Mouse (Mus musculus) heart, adult 11 months (tissue): ENCODE results near the gene A2ml1.

Experiments used
- DNase-seq: peaks from one replicate; pipeline ENCODE4 v3.0.0; 2022

A2ml1 gene

GRCm38 (mm10) chr6:128549463-128550452, 31.6 kb downstream of the A2ml1 start:
- DNase-seq = peak; percentile 40

GRCm38 (mm10) chr6:128548532-128548931, 32.9 kb downstream of the A2ml1 start:
- DNase-seq = peak; percentile 63

GRCm38 (mm10) chr6:128545402-128545801, 36.0 kb downstream of the A2ml1 start:
- peak; percentile 37 for DNase-seq

- peak; percentile 39 for DNase-seq
Measured at GRCm38 (mm10) chr6:128543226-128543625, 38.2 kb downstream of the A2ml1 start.

GRCm38 (mm10) chr6:128535250-128535649, 46.2 kb downstream of the A2ml1 start:
- no peak for DNase-seq

GRCm38 (mm10) chr6:128533296-128533695, 48.1 kb downstream of the A2ml1 start:
- DNase-seq = no peak

- no peak for DNase-seq
Measured at GRCm38 (mm10) chr6:128532701-128533100, 48.7 kb downstream of the A2ml1 start.

GRCm38 (mm10) chr6:128528491-128528890, 52.9 kb downstream of the A2ml1 start:
- DNase-seq = no peak

GRCm38 (mm10) chr6:128527110-128527509, 54.3 kb downstream of the A2ml1 start:
- DNase-seq = no peak

- DNase-seq = no peak
Measured at GRCm38 (mm10) chr6:128526601-128527000, 54.8 kb downstream of the A2ml1 start, which contains the start of gene Pzp. Gene Pzp, minus strand, starts transcription at chr6:128526720.

- no peak for DNase-seq
Measured at GRCm38 (mm10) chr6:128525801-128526200, 55.6 kb downstream of the A2ml1 start.

GRCm38 (mm10) chr6:128523360-128523759, 58.0 kb downstream of the A2ml1 start:
- DNase-seq = no peak

GRCm38 (mm10) chr6:128519159-128519558, 62.2 kb downstream of the A2ml1 start:
- no peak for DNase-seq

GRCm38 (mm10) chr6:128505676-128506236, 75.7 kb downstream of the A2ml1 start:
- DNase-seq = peak; percentile 12

GRCm38 (mm10) chr6:128504743-128505142, 76.7 kb downstream of the A2ml1 start:
- no peak for DNase-seq

- no peak for DNase-seq
Measured at GRCm38 (mm10) chr6:128495346-128495745, 86.1 kb downstream of the A2ml1 start.

GRCm38 (mm10) chr6:128494646-128495331, 86.6 kb downstream of the A2ml1 start:
- DNase-seq = peak; percentile 92

- DNase-seq = peak; percentile 76
Measured at GRCm38 (mm10) chr6:128491916-128492315, 89.5 kb downstream of the A2ml1 start.

GRCm38 (mm10) chr6:128490141-128490540, 91.3 kb downstream of the A2ml1 start:
- DNase-seq = no peak
